Mouse (Mus musculus) right cerebral cortex, postnatal 4 days (tissue): Measurements from ENCODE around the gene Bbs1.
A peak's percentile ranks its signal among the peaks of the same experiment; 100 is the strongest.
"Not testable (repeated sequence)": the region's sequence is repeated elsewhere in the genome, so short reads cannot be mapped to it uniquely, and the experiment has no call there.

Experiments
- DNase-seq: peaks from one replicate; pipeline ENCODE4 v3.0.0-alpha.2; 2022

Bbs1 gene

DNA sequence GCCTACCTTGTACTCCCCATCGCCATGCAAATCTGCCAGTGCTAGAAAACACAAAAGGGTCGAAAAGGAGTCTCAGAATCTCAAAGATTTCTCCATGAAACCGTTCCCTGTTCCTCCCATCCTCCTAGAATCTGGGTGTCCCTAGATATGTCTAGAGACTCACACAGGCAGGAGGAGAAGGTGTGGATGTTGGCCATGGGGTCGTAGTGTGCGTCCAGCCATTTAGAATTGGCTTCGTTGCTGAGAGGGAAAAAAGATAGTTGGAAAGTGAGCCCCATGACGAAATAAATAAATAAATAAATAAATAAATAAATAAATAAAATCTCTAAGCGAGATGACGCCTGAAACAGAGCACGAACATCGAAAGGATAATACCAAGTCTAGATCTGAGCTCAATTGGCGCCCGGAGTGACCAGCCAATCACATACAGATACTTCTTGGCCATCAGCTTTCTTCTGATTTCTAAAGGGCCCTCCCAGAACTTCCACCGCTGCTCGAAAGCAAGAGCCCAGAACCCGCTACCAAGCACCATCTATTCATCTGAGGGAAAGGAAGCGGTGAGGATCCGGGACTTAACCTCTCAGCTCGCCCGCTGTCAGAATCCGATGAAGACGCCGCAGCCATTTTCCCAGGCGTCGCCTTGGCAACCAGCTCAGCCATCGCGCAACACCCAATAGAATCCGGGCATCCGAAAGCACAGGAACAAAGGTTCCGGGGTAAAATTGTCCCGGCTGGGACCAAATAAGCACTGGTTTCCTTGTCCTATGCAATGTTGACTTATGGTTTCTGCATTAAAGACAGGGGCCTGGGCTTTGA, at the start of gene Bbs1:
Gene Bbs1, minus strand, starts transcription at position 650 of the 816 bp plus-strand sequence.
- DNase-seq = peak; percentile 83

DNA sequence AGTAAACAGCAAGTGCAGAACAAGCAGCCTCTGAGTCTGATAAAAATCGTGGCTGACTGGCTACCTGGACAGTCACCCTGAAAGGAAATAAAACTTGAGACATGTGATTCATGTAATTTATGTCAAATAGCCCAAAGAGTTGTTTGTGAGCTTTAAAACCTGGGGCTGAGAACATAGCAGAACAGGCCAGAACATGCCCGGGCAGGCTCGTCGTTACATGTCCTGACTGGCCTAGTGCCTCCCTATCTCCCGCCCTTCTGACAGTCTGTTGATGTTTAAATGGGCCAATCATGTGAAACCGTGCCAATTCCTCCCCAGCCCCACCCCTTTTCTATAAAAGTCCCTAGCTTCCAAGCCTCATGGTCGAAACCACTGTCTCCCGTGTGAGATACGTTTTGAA, 42.2 kb upstream of the Bbs1 start:
- not testable (repeated sequence) for DNase-seq

DNA sequence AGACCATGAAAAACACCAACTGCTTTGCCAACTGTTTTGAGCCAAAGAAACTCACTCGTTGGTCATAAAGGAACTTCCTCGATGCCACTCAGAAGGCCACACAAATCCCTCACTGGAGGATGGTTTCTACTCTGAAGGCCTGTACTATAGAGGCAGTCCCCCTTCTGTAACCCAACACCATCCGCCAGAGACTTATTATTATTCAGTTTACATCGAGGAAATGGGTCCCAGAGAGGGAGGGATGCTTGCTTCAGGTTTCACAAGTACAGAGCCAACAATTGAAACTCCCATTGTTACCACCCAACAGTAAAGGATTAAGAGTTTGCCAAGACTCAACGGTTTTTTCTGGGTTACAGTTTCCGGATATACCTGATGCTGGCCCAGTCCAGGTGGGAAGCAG, 39.1 kb upstream of the Bbs1 start:
- no peak for DNase-seq

DNA sequence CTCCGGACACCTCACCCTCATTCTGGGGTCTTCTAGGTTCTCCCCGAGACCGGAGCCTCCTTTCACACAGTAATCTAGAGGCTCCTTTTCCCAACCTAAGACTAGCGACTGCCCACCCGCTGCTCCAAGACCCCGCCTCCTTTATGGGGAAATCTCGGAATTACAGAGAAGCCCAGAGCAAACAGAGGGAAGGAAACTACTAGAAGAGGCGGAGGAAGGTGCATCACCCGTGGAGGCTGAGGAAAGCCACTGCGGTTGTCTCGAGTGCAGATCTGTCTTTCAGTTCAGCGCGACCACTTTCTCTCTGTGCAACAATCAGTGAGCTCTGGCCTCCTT, 36.8 kb upstream of the Bbs1 start:
- no peak for DNase-seq

DNA sequence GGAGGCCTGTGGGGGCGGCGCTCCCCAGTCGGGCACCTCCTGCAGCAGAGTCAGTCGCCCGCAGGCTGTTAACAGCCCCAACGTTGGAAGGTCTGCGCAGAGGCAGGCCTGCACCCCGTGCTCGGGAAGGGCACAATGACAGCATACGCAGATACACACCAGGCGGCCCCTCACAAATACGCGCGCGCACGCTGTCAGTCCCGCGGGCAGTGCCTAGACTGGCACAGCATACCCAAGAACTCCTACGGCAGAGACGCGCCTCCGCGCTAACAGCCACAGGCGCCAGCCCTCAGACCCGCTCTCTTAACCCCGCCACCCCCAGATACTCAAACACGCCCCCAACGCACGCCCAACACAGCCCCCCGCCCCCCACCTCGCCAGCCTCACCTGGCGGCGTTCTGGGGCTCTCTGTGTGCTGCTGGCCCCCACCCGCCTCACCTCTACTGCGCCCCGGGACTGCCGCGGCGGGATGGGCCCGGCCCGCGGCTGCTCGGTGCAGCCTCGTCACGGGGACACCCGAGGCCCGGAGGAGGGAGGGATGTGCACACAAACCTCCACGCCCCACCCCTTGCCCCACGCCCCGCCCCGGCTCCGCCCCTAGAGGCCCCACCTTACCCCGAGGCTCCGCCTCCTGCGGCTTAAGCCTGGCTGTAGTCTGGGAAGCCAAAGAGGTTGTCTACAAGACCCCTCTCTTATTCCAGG, 36.3 kb upstream of the Bbs1 start, which contains the start of gene Peli3:
Gene Peli3, minus strand, starts transcription at position 577 of the 702 bp plus-strand sequence.
- peak; percentile 84 for DNase-seq

DNA sequence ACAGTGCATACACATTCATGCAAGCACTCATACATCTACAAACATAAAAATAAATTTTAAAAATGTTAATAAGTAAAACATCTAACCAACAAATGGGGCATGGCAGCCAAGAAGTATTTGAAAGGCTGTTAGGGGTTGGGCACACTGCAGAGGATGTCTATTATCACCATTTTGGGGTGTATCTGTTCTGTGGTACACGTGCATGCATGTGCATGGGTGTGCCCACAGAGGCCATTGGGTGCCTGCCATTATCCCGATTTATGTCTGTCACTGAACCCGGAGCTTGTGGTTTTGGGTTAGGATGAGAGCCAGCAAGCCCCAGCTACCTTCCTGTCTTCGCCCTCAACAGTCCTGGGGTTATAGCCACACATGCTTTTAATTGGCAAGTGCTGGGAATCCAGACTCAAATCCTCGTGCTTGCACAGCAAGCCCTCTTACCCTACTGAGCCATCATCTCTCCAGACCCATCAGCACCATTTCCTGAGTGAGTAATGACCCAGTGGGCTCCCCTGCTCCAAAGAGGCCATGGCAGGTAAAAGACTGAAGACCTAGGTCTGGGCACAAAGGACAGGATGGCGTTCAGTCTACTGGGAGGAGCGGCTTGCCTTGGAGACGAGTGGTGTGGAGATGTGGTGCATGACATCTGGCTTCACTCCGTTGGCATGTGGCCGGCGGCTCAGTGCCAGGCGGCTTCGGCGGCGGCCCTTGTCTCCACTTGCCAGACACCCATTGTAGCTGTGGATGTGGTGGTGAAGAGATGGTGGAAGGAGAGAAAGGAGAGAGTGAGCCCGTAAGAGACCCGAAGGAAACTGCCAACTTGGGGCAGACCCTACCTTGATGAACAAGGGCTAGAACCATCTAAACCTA, 31.2 kb upstream of the Bbs1 start:
- DNase-seq = no peak

DNA sequence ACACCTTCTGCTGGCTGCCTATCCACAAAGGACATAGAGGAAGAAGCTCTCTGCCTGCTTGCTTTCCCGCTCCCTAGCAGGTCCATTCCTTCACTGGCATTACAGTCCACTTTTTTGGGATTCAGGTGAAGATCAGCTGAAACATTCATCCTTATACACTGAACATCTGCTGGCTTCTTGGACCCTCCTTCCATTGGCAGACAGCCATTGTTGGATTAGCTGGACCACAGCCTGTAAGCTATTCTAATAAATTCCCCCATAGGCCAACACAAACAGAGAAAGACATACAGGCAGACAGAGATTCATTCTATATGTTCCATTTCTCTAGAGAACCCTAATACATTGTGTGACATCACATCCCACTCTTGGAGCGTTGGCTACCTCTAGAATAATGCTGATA, 30.5 kb upstream of the Bbs1 start:
- no peak for DNase-seq

DNA sequence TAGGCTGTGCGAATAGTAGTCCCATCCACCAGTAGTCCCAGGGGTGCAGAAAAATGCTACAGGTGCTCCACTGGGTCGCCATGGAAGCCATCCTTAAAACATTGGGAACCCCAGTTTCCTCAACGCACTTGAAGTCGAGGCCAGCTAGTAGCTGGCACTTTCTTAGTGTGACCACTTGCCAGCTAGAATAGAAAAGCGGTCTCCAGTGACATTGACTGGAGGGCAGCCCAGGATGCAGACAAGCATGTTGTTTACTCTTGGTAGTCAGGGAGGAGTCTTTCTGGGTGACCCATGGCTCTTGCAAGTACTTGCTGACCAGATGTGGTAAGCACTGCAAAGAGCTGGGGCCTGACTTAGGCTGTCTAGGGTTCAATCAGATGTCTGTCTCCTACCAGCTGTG, 22.4 kb upstream of the Bbs1 start:
- peak; percentile 26 for DNase-seq

DNA sequence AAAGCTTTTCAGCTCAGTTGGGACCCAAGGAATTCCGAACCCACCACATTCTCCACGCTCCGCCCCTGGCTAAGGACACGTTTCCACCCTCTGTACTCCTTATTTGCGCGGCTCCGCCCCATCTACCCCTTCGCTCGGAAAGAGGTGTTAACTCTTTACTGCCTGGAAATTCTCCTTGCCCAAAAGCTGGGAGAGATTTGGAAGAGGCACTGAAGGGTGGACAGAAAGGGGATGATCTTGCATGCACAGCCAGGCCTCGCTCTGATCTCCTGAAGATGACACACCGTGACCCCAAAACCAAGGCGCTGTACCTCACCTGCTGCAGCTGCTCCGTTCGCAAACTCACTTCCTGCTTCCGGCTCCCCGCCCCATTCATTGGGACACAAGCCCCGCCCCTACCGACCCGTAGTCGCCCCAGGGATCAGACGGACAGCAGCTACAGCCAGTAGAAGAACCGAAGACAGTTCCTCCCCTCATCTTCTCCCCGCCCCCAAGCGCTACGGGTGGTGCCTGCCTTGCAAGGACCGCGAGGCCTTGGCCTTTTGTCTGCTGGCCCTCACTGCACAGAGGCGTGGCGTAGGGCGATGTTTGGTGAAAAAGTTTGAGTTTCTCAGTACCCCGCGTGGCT, 21.6 kb upstream of the Bbs1 start, which contains the start of gene Dpp3:
Gene Dpp3, minus strand, starts transcription at position 384 of the 628 bp plus-strand sequence.
- peak; percentile 98 for DNase-seq

DNA sequence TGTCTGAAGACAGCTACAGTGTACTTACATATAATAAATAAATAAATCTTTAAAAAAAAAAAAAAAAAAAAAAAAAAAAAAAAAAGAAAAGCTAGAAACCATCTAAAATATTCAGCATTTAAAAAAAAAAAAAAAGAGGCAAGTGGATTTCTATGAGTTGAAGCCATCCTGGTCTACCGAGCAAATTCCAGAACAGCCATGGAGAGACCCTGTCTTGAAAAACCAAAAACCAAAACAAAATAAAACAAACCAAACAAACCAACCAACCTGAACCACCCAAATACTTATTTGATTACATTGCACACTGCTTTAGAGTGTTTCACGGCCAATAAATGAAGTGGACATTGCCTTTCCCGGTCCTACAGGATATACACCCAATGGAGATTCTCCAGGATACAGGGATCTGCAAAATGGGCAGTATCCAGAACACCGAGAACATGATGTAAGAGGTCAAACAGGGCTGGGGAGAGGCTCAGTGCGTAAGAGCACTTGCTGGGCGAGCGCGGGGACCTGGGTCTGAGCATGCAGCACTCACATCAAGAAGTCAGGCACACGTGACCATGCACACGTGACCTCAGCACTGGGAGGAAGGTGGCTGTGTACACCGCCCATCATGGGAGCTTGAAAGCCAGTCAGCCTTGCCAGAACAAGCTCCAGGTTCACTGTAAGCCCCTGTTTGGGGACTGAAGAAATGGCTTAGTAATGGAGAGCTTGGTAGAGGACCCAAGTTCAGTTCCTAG, 18.9 kb upstream of the Bbs1 start:
- no peak for DNase-seq

DNA sequence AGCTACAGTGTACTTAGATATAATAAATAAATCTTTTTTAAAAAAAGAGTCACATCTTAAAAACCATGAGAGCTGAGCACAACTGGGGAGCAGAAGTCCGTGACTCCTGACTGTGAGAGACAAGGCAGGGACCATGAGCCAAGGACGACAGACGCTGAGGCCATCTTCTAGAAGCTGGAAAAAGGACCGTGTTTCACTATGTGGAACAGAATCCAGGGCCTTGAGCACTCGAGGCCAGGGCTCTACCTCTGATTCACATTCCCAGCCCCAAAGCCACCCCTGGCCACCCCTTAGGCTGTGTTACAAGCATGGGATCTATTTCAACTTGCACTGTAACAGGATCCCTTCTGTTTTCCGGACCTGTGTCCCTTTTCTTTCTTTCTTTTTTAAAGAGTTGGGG, 13.2 kb upstream of the Bbs1 start:
- DNase-seq = no peak

DNA sequence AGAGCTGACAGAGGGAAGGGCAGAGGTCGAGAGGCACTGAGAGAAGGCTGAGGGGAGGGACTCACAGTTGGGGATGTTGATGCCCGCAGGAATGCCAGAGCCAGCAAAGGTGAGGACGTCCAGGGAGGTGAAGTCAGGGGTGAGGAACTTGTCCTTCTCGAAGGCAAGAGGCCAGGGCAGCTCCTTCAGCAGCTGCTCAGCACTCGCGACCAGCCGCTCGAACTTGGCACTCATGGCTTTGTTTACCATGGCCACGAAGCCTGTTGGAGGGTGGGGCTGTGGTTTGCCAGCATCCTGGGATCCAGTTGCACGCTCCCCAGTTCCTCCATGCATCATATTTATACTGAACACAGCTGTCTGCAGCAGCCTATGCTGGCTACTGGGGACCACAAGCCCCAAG, 10.4 kb upstream of the Bbs1 start:
- no peak for DNase-seq

DNA sequence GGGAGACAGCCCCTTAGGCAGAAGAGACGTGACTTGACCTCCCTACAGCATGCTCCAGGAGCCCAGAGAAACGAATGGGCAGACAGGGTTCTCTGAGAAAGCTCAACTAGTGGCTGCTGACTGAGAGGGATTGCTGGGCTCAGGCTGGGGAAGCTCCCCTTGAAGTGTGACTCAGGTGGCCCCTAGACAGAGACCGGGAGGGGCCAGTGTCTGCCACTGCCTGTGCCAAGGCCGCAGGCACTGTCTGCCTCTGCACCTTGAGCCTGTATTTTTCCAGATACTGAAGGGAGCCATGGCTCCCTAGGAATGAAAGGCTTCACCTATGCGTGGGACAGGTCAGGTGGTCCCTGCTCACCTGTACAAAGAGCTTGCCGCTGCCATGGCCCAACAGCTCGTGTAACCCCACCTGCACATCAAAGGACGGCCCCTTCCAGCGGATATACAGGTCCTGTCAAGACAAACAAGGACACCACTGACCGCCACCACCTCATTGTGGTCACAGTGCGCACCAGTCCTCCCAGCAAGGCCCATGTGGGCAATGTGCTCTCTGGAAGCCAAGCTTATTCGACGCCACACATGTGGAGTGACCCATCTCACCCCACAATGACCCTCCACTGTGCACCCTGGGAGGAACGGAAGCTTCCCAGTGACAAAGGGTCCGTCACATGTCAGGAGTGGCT, 9.6 kb upstream of the Bbs1 start:
- DNase-seq = no peak

DNA sequence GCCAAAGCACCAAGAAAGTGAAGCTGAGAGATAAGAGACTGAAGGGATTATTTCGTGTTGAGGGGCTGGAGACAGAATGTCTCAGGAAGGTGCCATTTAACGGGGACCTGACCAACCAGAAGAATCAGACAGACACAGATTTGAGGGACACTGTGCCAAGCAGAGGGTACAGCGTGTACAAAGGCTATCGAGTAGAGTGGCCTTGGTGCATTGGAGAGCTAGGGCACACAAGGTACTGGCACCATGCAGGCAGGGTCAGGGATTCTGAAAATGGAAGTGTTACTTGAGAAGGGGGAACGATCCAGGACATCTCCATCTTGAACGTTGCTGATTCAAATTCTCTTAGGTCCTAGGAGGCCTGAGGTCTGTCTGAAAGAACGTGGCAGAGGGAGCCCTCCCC, 2.9 kb upstream of the Bbs1 start:
- DNase-seq = no peak

DNA sequence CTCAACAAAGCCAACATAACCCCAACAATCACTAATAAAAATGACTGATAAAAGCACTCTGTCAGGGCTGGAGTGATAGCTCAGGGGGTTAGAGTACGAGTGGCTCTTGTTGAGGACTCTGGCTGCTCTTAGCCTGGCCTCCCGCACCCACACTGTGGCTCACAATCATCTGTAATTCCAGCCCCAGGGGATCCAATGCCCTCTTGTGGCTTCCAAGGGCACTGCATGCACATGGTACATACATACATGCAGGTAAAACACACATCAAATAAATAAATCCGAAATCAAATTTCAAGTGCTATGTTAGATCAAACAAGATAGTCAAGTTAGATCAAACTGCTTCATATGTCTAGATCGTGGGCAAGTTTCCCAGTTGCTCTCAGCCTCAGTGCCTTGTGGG, 1.7 kb upstream of the Bbs1 start:
- no peak for DNase-seq

DNA sequence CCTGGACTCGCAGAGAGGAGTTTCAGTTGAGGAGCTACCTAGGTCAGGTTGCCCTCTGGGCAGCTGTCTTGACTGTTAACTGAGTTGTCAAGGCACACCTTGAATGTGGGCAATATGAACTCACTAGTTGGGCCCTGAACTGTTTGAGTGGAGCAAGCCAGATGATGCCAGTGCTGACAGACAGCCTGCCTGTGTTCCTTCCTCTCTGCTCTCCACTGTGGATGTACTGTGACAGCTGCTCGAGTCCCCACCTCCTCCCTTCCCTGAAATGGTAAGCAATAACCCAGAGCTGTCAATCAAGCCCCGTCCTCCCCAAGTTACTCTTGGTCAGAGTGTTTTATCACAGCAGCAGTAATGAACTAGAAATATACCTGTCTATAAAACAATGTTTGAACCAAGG, 6.5 kb downstream of the Bbs1 start:
- no peak for DNase-seq

DNA sequence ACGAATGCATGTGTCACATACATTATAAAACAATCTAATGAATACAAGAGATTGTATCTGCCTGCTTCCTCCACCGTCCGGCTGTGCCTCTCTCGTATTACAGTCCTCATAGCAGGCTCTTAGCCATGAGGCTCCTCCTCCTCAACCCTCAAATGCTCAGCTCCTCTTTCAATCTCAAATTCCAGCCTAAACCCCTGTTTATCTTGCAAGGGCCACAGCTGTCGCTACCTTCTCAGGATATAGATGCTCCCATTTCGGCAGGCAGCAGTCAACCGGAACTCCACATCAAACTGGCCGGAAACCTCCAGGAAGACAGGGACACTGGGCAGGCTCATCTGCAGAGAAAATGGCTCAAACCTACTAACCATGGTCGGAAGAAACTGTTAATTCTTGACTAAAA, 7.5 kb downstream of the Bbs1 start:
- no peak for DNase-seq

DNA sequence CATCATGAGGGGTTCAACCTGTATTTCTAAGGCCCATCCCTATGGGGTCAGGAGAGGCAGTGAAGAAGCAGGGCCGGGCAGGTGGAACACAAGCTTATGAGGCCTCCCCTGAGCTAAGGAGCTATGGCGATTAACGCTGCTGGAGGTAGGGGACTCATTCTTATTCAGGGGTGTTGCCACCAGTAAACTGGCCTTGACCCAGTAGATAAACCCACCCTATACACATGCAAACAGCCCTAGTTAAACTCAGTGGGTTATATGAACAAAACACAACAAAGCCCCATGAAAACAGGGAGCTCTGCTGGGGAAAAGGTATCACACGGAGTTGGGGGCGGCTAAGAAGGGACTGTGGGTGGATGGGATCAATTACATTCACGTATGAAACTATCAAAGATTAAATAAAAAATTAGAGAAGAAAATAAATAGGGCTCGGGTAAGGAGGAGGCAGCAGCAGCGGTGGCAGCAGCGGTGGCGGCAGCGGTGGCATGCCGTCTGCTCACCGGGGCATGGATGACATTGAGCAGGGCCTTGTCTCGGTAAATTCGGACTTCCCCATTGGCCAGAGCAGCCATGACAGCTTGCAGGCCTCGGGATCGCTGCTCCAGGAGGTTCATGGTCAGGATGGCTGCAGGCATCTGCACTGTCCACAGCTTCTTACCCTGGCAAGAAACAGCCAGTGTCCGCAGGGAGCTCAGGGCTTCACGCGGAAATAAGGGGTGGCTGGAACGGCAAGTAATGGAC, 9.5 kb downstream of the Bbs1 start:
- DNase-seq = no peak

DNA sequence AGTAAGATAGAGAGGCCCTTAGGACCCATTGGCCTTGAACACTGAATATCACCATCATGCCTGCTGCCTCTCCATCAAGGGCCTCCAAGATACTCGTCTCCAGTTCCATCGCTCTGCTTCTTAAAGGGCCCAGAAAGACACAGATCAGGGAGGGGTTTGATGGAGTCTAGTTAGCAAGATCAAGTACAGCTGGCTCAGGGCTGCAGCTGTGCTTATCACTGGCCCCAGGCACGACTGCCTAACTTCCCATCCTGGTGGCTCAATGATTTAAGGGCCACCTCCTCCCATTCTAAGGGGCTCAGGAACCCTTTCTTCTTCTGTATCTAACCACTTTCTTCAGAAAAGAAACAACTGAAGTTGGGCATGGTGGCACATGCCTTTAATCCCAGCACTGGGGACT, 14.6 kb downstream of the Bbs1 start:
- no peak for DNase-seq

DNA sequence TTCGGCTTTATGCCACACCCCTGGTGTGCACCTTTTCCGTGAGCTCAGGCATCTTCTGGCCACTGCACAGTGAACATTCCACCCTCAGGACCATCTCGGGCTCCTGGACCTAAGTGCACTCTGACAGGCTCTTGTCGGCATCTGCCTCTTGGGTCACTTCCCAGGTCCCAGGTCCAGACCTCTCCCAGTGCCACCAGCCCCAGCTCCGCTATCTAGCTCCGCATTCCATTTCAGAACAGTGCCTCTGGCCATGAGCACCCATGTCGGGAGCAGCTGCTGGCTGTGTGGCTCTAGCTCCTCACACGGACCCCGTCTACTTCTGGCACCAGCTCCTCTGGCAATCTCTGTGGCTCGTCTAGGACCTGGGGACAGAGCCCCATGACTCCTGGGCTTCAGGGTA, 16.6 kb downstream of the Bbs1 start:
- no peak for DNase-seq

DNA sequence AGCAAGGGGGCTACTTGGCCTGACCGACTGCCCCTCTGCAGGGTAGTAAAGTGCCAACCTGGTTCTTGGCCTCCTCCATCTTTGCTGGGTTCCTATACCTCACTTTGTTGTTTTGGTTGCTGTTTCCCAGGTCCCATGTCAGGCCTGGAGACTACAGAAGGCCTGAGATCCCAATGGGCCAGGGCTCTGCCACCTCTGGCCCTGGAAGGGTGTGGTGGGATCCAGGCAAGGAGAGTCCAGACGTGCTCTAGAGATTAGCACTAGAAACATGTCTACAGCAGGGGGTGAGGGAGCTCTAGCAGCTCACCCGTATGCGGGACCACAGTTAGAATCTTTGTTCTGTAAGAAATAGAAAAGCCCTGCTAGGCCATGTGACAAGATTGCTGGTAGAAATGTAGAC, 22.5 kb downstream of the Bbs1 start:
- no peak for DNase-seq
